8 mouse cellular contexts compared by ENCODE assay signal in genomic region chr11:115382891-115383290, GRCm38 (mm10). TPM values are rescaled to one million over a fixed set of nuclear protein-coding genes. Genes with fewer than 3 reads are reported as not detected.
A peak's percentile ranks its signal among the peaks of the same experiment; 100 is the strongest.
DNase-seq lines count a peak whose midpoint lies in the region; ATAC-seq lines count a peak whose summit lies in the region.

No protein-coding gene starts in this region.

- peaks cover 36% of the 10 kb centered on the region for H3K4me1 ChIP-seq in kidney, embryonic 16.5 days (ENCODE audit: insufficient read depth, low read length)
- peaks cover 10% of the 10 kb centered on the region for H3K4me1 ChIP-seq in embryonic facial prominence, embryonic 11.5 days (ENCODE audit: control insufficient read depth, insufficient read depth, low read length)
- peaks cover 23% of the 10 kb centered on the region for H3K4me1 ChIP-seq in intestine, embryonic 14.5 days (replicated peaks; ENCODE audit: control insufficient read depth, insufficient read depth, low read length)
- peaks cover 55% of the 10 kb centered on the region for H3K4me1 ChIP-seq in neural tube, embryonic 13.5 days (replicated peaks)

- WGBS in kidney, embryonic 16.5 days: 13% methylated on average over 5 of the region's 5 CpGs
- 18% methylated on average over 5 of the region's 5 CpGs for WGBS in embryonic facial prominence, embryonic 11.5 days
- 25% methylated on average over 5 of the region's 5 CpGs for WGBS in intestine, embryonic 14.5 days
- 9% methylated on average over 5 of the region's 5 CpGs for WGBS in neural tube, embryonic 13.5 days

- no peaks in the 10 kb centered on the region for H3K27me3 ChIP-seq in kidney, embryonic 16.5 days (ENCODE audit: insufficient read depth, low read length)
- H3K27me3 ChIP-seq in embryonic facial prominence, embryonic 11.5 days (ENCODE audit: control insufficient read depth, insufficient read depth, low read length): no peaks in the 10 kb centered on the region
- H3K27me3 ChIP-seq in intestine, embryonic 14.5 days (replicated peaks; ENCODE audit: control insufficient read depth, insufficient read depth, low read length): no peaks in the 10 kb centered on the region
- no peaks in the 10 kb centered on the region for H3K27me3 ChIP-seq in neural tube, embryonic 13.5 days

- H3K36me3 ChIP-seq in kidney, embryonic 16.5 days (ENCODE audit: insufficient read depth, low read length): no peaks in the 10 kb centered on the region
- no peaks in the 10 kb centered on the region for H3K36me3 ChIP-seq in embryonic facial prominence, embryonic 11.5 days (replicated peaks; ENCODE audit: control insufficient read depth, insufficient read depth, low read depth, low read length)
- no peaks in the 10 kb centered on the region for H3K36me3 ChIP-seq in intestine, embryonic 14.5 days (ENCODE audit: control insufficient read depth, insufficient read depth, low read length)
- H3K36me3 ChIP-seq in neural tube, embryonic 13.5 days: no peaks in the 10 kb centered on the region

- H3K27ac ChIP-seq in kidney, embryonic 16.5 days (ENCODE audit: low read length): no peak overlapping the region; the same call in 1 of the 2 replicates
- H3K27ac ChIP-seq in embryonic facial prominence, embryonic 11.5 days (replicated peaks; ENCODE audit: low read depth, low read length): no peak overlapping the region
- H3K27ac ChIP-seq in intestine, embryonic 14.5 days (ENCODE audit: low read depth): no peak overlapping the region
- H3K27ac ChIP-seq in neural tube, embryonic 13.5 days (replicated peaks): peak overlapping the region; percentile 97

- no peaks in the 10 kb centered on the region for H3K9me3 ChIP-seq in kidney, embryonic 16.5 days (ENCODE audit: low read length)
- no peaks in the 10 kb centered on the region for H3K9me3 ChIP-seq in embryonic facial prominence, embryonic 11.5 days (replicated peaks; ENCODE audit: control insufficient read depth, low read length)
- peaks cover 1% of the 10 kb centered on the region; the same call in 1 of the 2 replicates for H3K9me3 ChIP-seq in intestine, embryonic 14.5 days (ENCODE audit: control insufficient read depth, low read length)
- H3K9me3 ChIP-seq in neural tube, embryonic 13.5 days: no peaks in the 10 kb centered on the region

- no peak for ATAC-seq in kidney, embryonic 16.5 days (ENCODE audit: low FRiP score, low TSS enrichment)
- ATAC-seq in embryonic facial prominence, embryonic 11.5 days (replicated peaks; ENCODE audit: insufficient number of reproducible peaks, low FRiP score, low TSS enrichment, low read depth): no peak
- no peak for ATAC-seq in intestine, embryonic 14.5 days (replicated peaks; ENCODE audit: low FRiP score, low TSS enrichment, low read depth)
- ATAC-seq in neural tube, embryonic 13.5 days (ENCODE audit: low read depth): no peak
- ATAC-seq in monocyte, adult 5-6 weeks (replicated peaks; ENCODE audit: insufficient number of reproducible peaks, low FRiP score, low TSS enrichment, poor library complexity, severe bottlenecking): no peak

- H3K9ac ChIP-seq in kidney, embryonic 16.5 days (replicated peaks; ENCODE audit: low read length): peak overlapping the region; percentile 84
- peak overlapping the region; percentile 94 for H3K9ac ChIP-seq in embryonic facial prominence, embryonic 11.5 days (replicated peaks; ENCODE audit: low read length)
- peak overlapping the region; percentile 81 for H3K9ac ChIP-seq in intestine, embryonic 14.5 days (ENCODE audit: low read length)
- H3K9ac ChIP-seq in neural tube, embryonic 13.5 days: peak overlapping the region; percentile 96

- no peak for DNase-seq in kidney, adult 11 months
- DNase-seq in embryonic facial prominence, embryonic 11.5 days (ENCODE audit: low spot score): no peak
- DNase-seq in intestine, embryonic 14.5 days (ENCODE audit: low spot score): no peak
- DNase-seq in ovary, adult 18-20 months (ENCODE audit: low spot score): no peak
- DNase-seq in kidney, adult 9 months: no peak

- H3K4me2 ChIP-seq in kidney, embryonic 16.5 days (replicated peaks; ENCODE audit: low read depth, low read length): peak overlapping the region; percentile 83
- H3K4me2 ChIP-seq in embryonic facial prominence, embryonic 11.5 days (ENCODE audit: low read depth, low read length): peak overlapping the region; percentile 84
- peak overlapping the region; percentile 81 for H3K4me2 ChIP-seq in intestine, embryonic 14.5 days (ENCODE audit: low read length)
- H3K4me2 ChIP-seq in neural tube, embryonic 13.5 days: peak overlapping the region; percentile 93

- H3K4me3 ChIP-seq in kidney, embryonic 16.5 days (ENCODE audit: low read length): peak overlapping the region; percentile 74
- H3K4me3 ChIP-seq in embryonic facial prominence, embryonic 11.5 days (ENCODE audit: low read depth, low read length): peak overlapping the region; percentile 86
- peak overlapping the region; percentile 70 for H3K4me3 ChIP-seq in intestine, embryonic 14.5 days (ENCODE audit: low read depth, low read length)
- peak overlapping the region; percentile 86 for H3K4me3 ChIP-seq in neural tube, embryonic 13.5 days

RNA-seq across cellular contexts. Expression of gene Cdr2l, which starts 1.2 kb away (rescaled TPM):
- polyA plus RNA-seq in kidney, embryonic 16.5 days (2015; fragmentation: Nextera tagmentation; extraction: Ambion mirVana): 7.9 and 10.2 TPM in 2 replicates
- 15.2 and 15.7 TPM in 2 replicates for polyA plus RNA-seq in embryonic facial prominence, embryonic 11.5 days (2014; fragmentation: Nextera tagmentation; extraction: Ambion mirVana)
- 10.6 and 11.6 TPM in 2 replicates for polyA plus RNA-seq in intestine, embryonic 14.5 days (2014; fragmentation: Nextera tagmentation; extraction: Ambion mirVana)
- polyA plus RNA-seq in neural tube, embryonic 13.5 days (2015; fragmentation: Nextera tagmentation; extraction: Ambion mirVana): 23.7 and 24.1 TPM in 2 replicates
- total RNA-seq in monocyte, adult 5-6 weeks (2017): not detected in 3 replicates

RNA-seq across cellular contexts. Expression of gene Hid1, which starts 15.3 kb away (rescaled TPM):
- 7.9 and 8.6 TPM in 2 replicates for polyA plus RNA-seq in kidney, embryonic 16.5 days (2015; fragmentation: Nextera tagmentation; extraction: Ambion mirVana)
- 6.9 and 7.1 TPM in 2 replicates for polyA plus RNA-seq in embryonic facial prominence, embryonic 11.5 days (2014; fragmentation: Nextera tagmentation; extraction: Ambion mirVana)
- 11.5 and 14.4 TPM in 2 replicates for polyA plus RNA-seq in intestine, embryonic 14.5 days (2014; fragmentation: Nextera tagmentation; extraction: Ambion mirVana)
- polyA plus RNA-seq in neural tube, embryonic 13.5 days (2015; fragmentation: Nextera tagmentation; extraction: Ambion mirVana): 41.5 and 44.6 TPM in 2 replicates
- 4.7 to 13.4 TPM (median 7.5 TPM) in 3 replicates for total RNA-seq in monocyte, adult 5-6 weeks (2017)

RNA-seq across cellular contexts. Expression of gene Mrpl58, which starts 20.7 kb away (rescaled TPM):
- polyA plus RNA-seq in kidney, embryonic 16.5 days (2015; fragmentation: Nextera tagmentation; extraction: Ambion mirVana): 195 and 203 TPM in 2 replicates
- 217 and 221 TPM in 2 replicates for polyA plus RNA-seq in embryonic facial prominence, embryonic 11.5 days (2014; fragmentation: Nextera tagmentation; extraction: Ambion mirVana)
- polyA plus RNA-seq in intestine, embryonic 14.5 days (2014; fragmentation: Nextera tagmentation; extraction: Ambion mirVana): 218 and 224 TPM in 2 replicates
- 182 and 203 TPM in 2 replicates for polyA plus RNA-seq in neural tube, embryonic 13.5 days (2015; fragmentation: Nextera tagmentation; extraction: Ambion mirVana)
- 57.9 to 84.5 TPM (median 60.9 TPM) in 3 replicates for total RNA-seq in monocyte, adult 5-6 weeks (2017)

RNA-seq across cellular contexts. Expression of gene Atp5h, which starts 36.9 kb away (rescaled TPM):
- 942 and 981 TPM in 2 replicates for polyA plus RNA-seq in kidney, embryonic 16.5 days (2015; fragmentation: Nextera tagmentation; extraction: Ambion mirVana)
- 893 and 931 TPM in 2 replicates for polyA plus RNA-seq in embryonic facial prominence, embryonic 11.5 days (2014; fragmentation: Nextera tagmentation; extraction: Ambion mirVana)
- polyA plus RNA-seq in intestine, embryonic 14.5 days (2014; fragmentation: Nextera tagmentation; extraction: Ambion mirVana): 899 and 962 TPM in 2 replicates
- 920 and 1,025 TPM in 2 replicates for polyA plus RNA-seq in neural tube, embryonic 13.5 days (2015; fragmentation: Nextera tagmentation; extraction: Ambion mirVana)
- total RNA-seq in monocyte, adult 5-6 weeks (2017): 553 to 728 TPM (median 631 TPM) in 3 replicates

RNA-seq across cellular contexts. Expression of gene Kctd2, which starts 37.0 kb away (rescaled TPM):
- polyA plus RNA-seq in kidney, embryonic 16.5 days (2015; fragmentation: Nextera tagmentation; extraction: Ambion mirVana): 4.7 and 4.8 TPM in 2 replicates
- polyA plus RNA-seq in embryonic facial prominence, embryonic 11.5 days (2014; fragmentation: Nextera tagmentation; extraction: Ambion mirVana): 18.8 and 21.0 TPM in 2 replicates
- 11.0 and 18.8 TPM in 2 replicates for polyA plus RNA-seq in intestine, embryonic 14.5 days (2014; fragmentation: Nextera tagmentation; extraction: Ambion mirVana)
- 22.9 and 23.5 TPM in 2 replicates for polyA plus RNA-seq in neural tube, embryonic 13.5 days (2015; fragmentation: Nextera tagmentation; extraction: Ambion mirVana)
- total RNA-seq in monocyte, adult 5-6 weeks (2017): 20.7 to 29.6 TPM (median 24.3 TPM) in 3 replicates
